Mouse (Mus musculus): ENCODE measurements around the gene Map2k2. TPM values are rescaled to one million over a fixed set of nuclear protein-coding genes. Genes with fewer than 3 reads are reported as not detected.

Map2k2 gene
- total RNA-seq, 2 experiments from 2014 or later: 115 to 122 TPM

DNA sequence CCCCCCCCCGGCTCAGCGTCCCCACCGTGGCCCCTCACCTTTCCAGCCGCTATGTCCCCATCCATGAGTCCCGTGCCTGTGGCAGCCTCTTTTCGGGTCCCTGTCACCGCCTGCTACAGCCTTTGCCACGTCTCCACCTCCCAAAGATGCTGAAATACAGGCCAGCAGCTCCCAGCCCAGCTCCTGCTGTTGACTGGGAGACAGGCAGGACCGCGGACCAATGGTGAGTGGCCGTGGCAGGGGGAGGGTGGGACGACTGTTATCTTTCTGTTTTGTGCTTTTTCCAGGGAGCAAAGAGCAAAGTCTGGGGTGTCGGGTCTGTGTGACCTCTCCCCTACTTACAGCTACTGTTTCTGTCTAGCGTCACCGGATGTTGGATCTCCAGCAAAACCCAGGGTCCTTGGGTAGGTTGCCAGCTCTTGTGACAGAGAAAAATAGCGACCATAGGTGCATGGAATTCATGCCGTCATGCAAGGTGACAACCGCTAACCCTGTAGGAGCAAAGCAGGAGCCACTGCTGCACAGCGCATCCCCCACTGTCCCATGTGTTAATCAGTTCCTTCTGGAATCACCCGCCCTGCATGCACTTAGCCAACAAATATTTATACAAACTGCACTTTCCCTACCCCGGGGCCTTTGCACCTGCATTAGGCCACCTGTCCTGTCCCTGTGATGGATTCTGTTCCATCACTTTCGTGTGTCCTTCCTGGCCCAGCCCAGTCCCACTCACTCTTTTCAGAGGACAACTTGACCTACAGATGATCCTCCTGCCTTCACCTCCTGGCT, 13.1 kb upstream of the Map2k2 start:
- intact Hi-C loops (cut with DNase I): no loop called here
- peak; percentile 61 to 69 for DNase-seq

DNA sequence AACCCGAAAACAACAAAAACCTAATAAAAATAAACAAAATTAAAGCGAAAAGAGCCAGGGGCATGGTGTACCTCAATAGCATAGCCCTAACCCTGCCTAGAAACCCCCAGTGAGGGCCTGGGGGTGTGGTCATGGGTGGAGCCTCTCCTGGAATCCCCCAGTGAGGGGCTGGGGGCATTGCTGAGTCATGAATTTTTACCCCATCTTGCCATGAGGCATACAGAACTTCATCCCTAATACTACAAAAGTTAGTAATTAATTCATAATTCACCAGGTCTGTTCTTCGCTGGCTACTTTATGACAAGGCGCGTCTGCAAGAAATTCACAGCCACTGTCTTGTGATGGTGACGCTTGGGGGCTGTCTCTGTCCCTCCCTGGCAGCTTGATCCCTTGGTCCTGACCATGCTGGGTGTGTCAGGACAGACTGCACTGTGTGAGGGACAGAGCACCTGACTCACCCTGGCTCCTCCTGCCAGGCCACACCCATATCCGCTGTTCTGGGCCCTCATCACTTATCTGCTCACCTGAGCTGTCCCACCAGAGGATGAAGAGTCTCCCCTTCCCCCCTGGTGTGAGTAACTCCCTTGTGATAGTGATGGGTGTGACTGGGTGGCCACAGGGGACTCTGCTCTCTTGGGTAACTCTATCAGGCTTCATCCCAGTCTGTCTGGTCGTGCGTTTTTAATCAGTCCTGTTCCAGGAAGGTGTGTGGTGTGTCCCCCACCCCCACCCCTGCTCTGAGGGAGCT, 10.6 kb upstream of the Map2k2 start:
- intact Hi-C loops (cut with DNase I): no loop called here
- no peak for DNase-seq

DNA sequence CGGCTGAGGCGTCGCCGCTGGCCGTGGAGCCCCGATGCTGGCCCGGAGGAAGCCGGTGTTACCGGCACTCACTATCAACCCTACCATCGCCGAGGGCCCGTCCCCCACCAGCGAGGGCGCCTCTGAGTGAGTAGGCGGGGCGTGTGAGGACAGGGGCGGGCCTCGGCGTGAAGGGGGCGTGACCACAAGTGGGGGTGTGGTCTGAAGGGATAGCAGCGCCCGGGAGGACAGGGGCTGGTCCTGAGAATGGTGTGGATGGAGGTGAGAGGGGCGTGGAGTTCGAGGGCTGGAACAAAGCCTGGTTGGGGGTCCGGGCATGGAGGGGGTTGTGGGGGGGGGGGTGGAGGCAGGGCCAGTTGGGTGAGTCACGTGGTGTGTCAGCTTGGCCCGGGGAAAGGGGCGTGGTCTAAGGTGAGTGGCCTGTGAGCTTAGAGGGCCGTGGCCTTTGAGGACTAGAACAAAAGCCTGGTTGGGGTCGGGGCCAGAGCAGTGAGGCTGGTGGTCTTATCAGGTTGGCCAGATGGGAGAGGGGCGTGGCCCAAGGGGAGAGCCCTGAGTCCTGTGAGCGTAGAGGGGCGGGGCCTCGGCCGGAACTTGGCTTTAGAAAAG, 502 bp downstream of the Map2k2 start:
- intact Hi-C loops (cut with DNase I): loop anchor here (5.0 kb wide), 1 partner anchor 66 kb away; no protein-coding TSS in a partner anchor
- DNase-seq: peak; percentile 85 to 91

DNA sequence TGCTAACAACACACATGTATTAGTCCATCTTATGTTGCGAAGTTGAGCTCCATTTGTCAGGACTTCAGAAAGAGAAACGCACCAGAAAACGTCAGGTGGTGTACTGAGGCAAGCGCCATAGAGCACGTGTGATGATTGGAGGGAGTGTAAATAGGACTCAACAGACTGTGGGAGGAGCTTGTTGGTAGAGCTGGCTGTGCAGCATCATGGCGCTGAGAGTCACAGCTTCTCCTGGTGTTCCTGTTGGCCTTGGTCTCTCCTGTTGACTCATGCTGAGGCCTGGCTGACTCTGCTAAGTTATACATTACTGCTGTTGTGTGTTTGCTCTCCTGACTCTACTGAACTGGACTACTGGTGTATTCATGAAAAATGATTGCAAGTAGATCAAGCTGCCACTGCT, 7.2 kb downstream of the Map2k2 start:
- intact Hi-C loops (cut with DNase I): no loop called here
- DNase-seq: no peak

DNA sequence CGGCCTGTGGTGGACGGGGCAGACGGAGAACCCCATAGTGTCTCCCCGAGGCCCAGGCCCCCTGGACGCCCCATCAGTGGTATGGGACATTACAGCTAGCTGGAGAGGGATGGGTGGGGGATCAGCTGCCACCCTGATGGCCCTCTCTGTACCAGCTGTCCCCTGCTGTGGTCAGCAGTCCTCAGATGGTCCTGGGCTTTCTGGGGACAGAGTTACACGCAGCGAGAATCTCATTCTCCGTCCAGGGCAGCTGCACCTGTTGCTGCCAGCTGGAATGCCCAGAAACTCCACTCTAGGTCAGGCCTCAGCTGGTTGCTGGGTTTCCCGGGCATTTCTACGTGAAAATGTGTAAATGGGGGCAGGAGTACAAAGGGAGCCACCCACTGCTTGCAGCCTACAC, 13.9 kb downstream of the Map2k2 start:
- no peak for DNase-seq
- intact Hi-C loops (cut with DNase I): no loop called here

DNA sequence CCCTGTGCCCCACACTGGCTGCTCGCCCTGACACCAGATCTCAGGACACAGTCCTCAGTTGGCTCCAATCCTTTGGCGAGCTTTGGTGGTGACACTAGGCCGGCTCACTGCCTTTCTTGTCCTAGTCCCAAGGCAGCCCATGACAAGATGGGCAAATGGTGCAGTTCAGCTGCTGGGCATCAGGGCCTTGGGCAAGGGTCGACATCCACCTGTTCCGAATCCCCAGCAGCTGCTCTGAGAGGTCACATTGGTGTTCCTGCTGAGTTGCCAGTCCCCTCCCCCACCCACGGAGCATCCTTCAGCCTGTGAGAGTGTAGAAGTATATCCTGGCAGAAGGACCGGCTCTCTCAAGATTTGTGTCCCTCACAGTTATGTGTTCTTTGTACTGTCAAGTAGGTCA, 14.9 kb downstream of the Map2k2 start:
- intact Hi-C loops (cut with DNase I): no loop called here
- DNase-seq: no peak

DNA sequence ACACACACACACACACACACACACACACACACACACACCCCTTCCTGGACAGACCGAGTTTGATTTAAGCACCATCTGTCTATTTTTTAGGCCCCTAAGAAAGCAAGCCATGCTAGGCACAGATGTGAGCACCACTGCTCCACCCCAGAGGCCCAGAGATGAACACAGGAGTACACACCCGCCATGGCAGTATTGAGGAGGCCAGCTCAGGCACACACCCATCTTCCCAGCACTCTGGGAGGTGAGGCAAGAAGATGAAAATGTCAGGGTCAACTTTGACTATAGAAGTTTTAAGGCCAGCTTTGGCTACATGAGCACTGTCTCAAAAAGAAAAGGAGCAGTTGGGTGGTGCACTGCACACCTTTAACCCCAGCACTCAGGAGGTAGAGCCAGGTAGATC, 17.2 kb downstream of the Map2k2 start:
- intact Hi-C loops (cut with DNase I): no loop called here
- DNase-seq: no peak

DNA sequence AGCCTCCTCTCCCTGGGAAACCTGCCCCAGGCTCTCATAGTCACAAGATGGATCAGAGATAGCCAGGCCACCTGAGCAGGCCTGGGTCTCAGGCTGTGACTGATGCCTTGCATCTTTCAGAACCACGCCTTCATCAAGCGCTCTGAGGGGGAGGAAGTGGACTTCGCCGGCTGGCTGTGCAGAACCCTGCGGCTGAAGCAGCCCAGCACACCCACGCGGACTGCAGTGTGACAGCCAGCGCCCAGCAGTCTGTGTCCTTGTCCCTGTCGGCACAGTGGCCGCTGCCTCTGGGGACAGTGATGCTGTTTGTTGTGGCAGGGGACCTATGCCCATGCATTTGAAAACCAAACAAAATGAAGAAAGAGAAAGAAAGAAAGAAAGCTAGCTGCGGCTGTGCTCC, 17.8 kb downstream of the Map2k2 start:
- no peak for DNase-seq
- intact Hi-C loops (cut with DNase I): no loop called here

DNA sequence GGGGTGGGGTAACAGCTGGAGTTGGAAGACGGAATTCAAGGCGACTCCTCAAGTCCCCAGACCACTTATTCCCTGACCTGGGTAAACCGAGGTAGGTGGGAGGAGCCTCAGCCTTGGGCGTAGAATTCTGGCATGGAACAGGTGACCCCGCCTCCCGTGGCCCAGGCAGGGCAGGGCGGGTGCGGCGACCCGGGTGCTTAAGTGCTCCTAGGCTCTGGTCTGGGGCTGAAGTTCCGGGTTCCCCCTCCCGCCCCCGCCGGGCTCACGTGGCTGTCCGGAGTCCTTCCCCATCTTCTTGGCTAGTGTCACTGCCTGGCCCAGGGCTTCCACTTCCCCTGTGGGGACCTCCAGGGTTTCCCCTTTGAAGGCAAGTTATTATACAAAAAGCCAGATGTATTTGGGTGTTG, 28.5 kb downstream of the Map2k2 start:
- intact Hi-C loops (cut with DNase I): no loop called here
- peak; percentile 73 to 75 for DNase-seq

DNA sequence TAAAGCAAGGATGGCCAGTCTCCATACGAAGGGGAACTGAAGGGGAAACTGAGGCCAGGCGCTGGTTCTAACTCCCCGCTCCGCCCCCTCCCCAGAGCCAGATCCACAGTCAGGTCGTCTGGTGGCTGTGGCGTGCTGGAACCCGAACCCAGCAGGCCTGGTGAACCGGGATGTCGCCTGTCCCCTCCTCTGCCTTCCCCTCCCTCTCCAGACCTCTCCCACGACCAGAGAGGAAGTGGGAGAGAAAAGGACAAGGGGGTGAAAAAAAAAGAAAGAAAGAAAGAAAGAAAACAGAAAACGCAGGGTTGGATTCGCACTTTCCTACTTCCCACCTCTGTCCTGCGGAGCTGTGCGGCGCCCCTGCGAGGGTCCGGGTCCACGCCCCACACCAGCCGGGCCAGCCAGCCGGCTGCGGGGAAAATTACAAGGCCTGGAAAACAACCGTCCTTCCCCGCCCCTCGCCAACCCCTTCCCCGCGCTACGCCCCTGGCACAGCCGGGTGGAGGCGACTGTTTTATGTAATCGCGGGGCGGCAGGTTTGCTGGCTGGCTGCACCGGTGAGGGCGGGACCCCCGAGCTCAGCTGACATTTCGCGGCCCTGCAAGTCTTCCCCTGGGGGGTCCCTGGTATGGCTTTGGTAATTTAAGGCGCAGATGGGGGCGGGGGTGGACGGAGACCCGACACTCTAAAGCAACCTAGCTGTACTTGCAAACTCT, 29.4 kb downstream of the Map2k2 start, which contains the start of gene Zbtb7a:
TSS of gene Zbtb7a (plus strand) at position 255 of the 716 bp plus-strand sequence.
- DNase-seq: peak in 1 of 2 experiments; percentile 49
- intact Hi-C loops (cut with DNase I): no loop called here

DNA sequence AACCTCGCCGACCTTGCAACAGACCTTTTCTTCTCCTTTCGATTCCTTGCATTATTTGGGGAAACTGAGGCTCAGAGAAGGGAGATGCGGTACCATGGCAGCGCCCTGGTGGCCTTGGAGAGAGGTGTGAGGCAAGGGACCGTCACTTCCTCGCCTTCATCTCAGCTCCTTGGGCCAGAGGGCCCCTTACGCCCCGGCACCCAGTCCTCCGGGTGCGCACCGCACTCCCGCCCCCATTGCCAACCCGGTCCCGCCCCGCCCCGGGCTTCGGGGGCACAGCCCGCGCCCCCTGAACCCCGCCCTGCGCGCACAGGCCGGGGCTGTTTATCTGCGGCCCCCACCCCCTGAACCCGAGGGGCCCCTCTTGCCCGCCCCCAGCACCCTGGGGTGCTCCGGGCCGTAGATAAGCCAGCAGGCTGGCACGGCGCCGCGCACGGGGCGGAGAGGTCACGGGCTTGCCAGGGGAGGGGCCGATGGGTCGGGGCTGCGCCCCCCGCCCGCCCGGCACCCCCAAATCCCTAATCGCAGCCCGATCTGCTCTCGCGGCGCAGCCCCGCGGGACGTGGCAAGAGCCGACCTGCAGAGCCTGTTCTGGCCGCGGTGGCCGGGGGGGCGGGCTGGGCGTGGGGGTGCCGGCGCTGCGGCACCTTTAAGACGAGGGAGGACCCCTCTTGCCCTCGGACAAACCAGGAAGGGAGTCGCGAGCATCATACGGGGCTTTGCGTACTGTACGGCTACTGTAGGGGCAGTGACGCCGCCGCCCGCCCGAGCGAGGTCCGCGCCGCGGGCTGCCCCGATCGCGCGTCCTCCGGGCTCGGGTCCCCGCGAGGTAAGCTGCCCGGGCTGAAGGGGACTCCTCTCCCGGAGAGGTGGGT, 30.4 kb downstream of the Map2k2 start:
- DNase-seq: peak; percentile 81 to 82
- intact Hi-C loops (cut with DNase I): no loop called here

DNA sequence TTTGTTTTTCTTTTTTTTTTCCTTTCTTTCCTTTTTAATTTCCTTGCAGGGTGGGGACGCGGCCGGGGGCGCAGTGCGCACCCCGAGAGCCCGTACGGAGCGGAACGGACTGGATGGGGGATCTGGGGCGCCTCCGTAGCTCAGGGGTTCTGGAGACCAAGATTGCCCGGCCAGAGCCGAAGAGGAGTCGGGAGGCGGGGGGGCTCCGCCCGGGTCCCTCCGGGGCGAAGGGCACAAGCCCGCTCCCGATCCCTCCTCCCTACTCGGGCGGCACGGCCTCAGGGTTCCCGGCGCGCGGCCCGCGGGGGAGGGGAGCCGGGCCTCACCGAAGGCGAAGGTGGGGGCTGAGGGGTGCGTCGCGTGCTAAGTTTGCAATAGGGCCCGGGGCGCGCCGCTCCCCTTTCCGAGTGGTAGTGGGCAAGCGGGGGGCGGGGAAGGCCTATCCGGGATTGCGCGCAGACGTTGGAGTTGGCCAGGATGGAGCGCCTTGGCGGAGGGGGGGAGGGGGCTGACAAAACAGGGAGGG, 31.1 kb downstream of the Map2k2 start:
- peak; percentile 83 for DNase-seq
- intact Hi-C loops (cut with DNase I): no loop called here

DNA sequence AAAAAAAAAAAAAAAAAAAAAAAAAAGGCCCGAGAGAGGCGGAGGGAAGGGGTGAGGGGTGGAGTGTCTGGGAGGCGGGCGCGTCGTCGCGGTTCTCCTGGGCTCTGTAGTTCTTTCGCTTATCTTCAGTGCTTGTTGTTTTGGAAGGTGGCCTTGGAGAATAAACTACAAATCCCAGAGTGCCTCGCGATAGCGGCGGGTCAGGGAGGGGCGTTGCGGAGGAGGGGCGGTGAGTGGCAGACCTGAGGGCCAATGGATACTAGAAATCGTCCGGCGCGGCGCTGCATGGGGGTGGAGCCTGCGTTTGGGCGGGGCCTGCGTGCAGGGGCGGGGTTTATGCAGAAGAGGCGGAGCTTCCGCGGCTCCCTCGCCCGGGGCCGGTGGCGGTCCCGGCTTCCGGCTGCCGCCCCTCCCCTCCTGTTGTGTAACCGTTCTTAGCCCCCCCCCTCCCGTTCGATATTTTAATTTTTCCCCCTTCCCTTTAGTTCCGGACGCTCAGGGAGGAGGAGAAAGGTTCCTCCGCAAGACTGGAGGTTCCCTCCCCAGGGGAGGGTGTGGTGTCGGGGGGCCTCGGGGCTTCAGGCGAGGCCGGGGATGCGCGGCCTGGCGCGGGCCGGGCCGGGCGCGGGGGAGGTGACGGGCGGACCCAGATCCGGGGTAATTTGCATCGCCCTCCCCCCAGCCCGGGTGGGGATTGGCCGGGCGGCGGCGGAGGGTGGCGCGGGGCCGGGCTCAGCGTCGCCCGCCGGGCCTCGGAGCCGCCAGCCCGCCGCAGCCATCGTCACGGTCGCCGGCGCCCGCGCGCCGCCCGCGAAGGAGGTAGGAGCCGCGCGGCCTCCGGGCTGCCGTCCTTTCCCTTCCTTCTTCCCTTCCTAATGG, 31.8 kb downstream of the Map2k2 start:
- intact Hi-C loops (cut with DNase I): loop anchor here (2.0 kb wide), 1 partner anchor 29 kb away; the partner anchor contains the start of gene Pias4
- peak; percentile 99 to 100 for DNase-seq

DNA sequence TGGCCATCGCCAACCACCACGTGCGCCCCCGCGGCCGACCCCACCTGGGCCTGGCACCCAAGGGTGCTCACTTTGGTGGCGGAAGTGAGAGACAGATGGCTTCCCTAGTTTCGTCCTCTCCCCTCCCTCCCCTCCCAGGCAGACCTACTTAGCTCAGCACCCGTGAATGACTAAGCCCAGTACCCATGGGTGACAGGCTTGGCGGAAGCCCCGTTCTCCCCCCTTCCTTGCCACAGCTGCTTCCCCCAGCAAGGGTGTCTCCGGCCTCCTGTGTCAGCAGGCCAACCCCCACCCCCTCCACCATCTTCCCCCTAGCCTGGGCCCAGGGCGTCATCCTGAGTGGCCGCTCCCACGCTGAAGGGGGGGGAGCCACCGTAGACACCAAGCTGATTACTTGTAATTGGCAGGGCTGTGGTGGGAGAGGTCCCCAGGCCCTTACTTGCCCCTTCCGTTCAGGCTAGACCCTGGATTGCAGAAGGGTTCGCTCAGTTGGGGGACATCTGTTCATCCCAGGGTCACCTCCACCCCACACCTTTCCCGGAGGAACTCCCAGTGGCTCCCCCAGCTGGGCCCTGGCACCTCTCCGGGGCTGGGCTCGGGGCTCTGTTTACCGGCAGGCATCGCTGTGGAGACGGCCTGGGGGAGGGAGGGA, 32.5 kb downstream of the Map2k2 start:
- DNase-seq: peak; percentile 54 to 65
- intact Hi-C loops (cut with DNase I): loop anchor here (2.0 kb wide), 1 partner anchor 29 kb away; the partner anchor contains the start of gene Pias4

DNA sequence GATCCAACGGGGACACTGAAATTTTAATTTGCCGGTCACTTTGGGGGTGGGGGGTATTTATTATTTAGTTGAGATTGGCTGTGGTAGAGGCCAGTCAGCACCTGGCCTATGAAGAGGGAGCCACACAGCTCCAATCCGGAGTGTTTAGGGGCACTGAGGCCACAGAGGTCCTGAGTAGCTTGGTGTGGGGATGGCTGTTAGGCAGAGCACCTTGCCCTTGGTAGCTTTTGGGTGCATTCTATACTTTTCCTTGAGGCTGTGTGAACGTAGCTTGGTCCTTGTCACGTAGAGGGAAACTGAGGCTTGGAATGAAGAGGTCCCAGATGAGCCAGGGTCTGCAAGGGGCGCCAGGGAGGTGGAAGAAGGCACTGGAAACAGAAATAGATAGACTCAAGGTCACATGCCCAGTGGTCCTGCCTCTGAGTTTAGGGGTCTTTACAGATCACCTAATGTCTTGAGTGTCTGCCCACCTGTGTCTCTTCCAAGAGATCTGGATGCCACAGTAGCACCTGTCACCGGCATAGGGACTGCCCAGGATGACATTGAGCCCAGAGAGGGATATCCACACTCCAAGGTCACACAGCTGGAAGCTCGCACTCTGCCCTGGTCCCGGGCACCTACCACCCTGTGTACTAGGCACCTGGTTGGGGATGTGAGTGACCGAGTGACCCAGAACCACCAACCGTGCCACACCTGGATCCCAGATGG, 33.3 kb downstream of the Map2k2 start:
- intact Hi-C loops (cut with DNase I): loop anchor here (2.0 kb wide), 1 partner anchor 28 kb away; the partner anchor contains the start of gene Pias4
- DNase-seq: no peak

DNA sequence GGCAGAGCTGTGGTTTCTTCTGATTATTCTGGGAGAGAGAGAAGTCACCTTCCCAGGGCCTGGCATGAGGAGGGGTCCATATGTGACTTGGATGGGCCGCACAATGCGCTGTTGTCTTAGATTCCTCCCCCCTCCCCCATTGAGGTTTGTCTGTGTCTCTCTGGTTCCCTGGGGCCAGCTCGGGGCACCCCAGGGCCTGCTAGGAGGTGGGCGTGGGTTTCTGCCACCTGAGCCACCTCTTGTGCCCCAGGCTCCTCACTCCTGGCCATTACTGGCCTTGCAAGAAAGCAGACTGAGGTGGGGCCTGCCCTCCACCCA, 33.8 kb downstream of the Map2k2 start:
- intact Hi-C loops (cut with DNase I): loop anchor here (2.0 kb wide), 1 partner anchor 27 kb away; the partner anchor contains the start of gene Pias4
- DNase-seq: no peak

DNA sequence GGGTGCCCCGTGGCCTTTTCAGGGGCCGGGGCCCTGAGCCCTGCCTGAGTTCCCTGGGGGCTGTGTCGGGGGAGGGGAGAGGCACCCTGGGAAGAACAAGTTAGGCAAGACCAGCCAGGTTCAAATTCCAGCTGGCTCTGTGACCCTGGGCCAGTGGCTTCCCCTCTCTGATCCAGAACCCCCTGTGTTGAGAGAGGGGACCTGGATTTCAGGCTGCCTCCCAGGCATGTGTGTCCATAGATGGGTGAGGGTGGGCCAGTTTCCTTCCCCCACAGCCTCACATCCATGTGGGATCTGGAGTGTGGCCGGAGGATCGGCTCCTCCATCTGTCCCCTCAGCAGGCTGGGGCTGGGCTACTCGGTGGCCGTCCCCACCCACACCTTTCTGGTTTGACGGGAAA, 34.3 kb downstream of the Map2k2 start:
- intact Hi-C loops (cut with DNase I): no loop called here
- no peak for DNase-seq
